Mouse (Mus musculus) embryo, embryonic 11.5 days (tissue): ENCODE results near the gene Zfyve1.
"Not testable (repeated sequence)": the region's sequence is repeated elsewhere in the genome, so short reads cannot be mapped to it uniquely, and the experiment has no call there.

Experiments
- DNase-seq: peaks from one replicate; pipeline ENCODE4 v3.0.0-alpha.2; 2012; ENCODE audit warnings: low read depth, low spot score

Zfyve1 gene

GRCm38 (mm10) chr12:83597025-83597501 is at the start of gene Zfyve1:
Gene Zfyve1, minus strand, starts transcription at chr12:83597222.
- DNase-seq, result peak; percentile 93

GRCm38 (mm10) chr12:83643116-83643515 is 46.1 kb upstream of the Zfyve1 start:
- no peak for DNase-seq

- no peak for DNase-seq
Measured at GRCm38 (mm10) chr12:83641233-83641632, 44.2 kb upstream of the Zfyve1 start.

GRCm38 (mm10) chr12:83633807-83634206 is 36.8 kb upstream of the Zfyve1 start:
- no peak for DNase-seq

- DNase-seq, result peak; percentile 23
Measured at GRCm38 (mm10) chr12:83632680-83633025, 35.6 kb upstream of the Zfyve1 start.

GRCm38 (mm10) chr12:83631743-83632679 is 35.0 kb upstream of the Zfyve1 start:
- DNase-seq, result peak; percentile 98

- not testable (repeated sequence) for DNase-seq
Measured at GRCm38 (mm10) chr12:83630936-83631335, 33.9 kb upstream of the Zfyve1 start, which contains the start of gene Rbm25. Gene Rbm25, plus strand, starts transcription at chr12:83631236.

- DNase-seq, result no peak
Measured at GRCm38 (mm10) chr12:83624321-83624720, 27.3 kb upstream of the Zfyve1 start.

- DNase-seq, result no peak
Measured at GRCm38 (mm10) chr12:83622031-83622755, 25.2 kb upstream of the Zfyve1 start.

GRCm38 (mm10) chr12:83620694-83621093 is 23.7 kb upstream of the Zfyve1 start:
- DNase-seq, result not testable (repeated sequence)

GRCm38 (mm10) chr12:83618981-83619380 is 22.0 kb upstream of the Zfyve1 start:
- no peak for DNase-seq

- no peak for DNase-seq
Measured at GRCm38 (mm10) chr12:83617261-83617660, 20.2 kb upstream of the Zfyve1 start.

- not testable (repeated sequence) for DNase-seq
Measured at GRCm38 (mm10) chr12:83606411-83606810, 9.4 kb upstream of the Zfyve1 start.

- DNase-seq, result no peak
Measured at GRCm38 (mm10) chr12:83602285-83602684, 5.3 kb upstream of the Zfyve1 start.

- DNase-seq, result no peak
Measured at GRCm38 (mm10) chr12:83597881-83598280, 859 bp upstream of the Zfyve1 start.

- no peak for DNase-seq
Measured at GRCm38 (mm10) chr12:83596191-83596954, 649 bp downstream of the Zfyve1 start.

GRCm38 (mm10) chr12:83594454-83595040 is 2.5 kb downstream of the Zfyve1 start:
- no peak for DNase-seq

GRCm38 (mm10) chr12:83591754-83592501 is 5.1 kb downstream of the Zfyve1 start:
- DNase-seq, result no peak

GRCm38 (mm10) chr12:83586628-83587027 is 10.4 kb downstream of the Zfyve1 start:
- DNase-seq, result no peak

GRCm38 (mm10) chr12:83582747-83583146 is 14.3 kb downstream of the Zfyve1 start:
- no peak for DNase-seq

GRCm38 (mm10) chr12:83582106-83582505 is 14.9 kb downstream of the Zfyve1 start:
- DNase-seq, result no peak
